Mouse (Mus musculus): ENCODE results near the gene 2010300C02Rik. TPM values are rescaled to one million over a fixed set of nuclear protein-coding genes. Genes with fewer than 3 reads are reported as not detected.
"Not testable (repeated sequence)": the region's sequence is repeated elsewhere in the genome, so short reads cannot be mapped to it uniquely, and the experiment has no call there.

The 2010300C02Rik gene
- polyA plus RNA-seq, 2 experiments: 3.7 to 4.1 TPM

- Histone ChIP-seq H3K9ac (ENCODE audit: low read depth, low read length, severe bottlenecking) (peak overlapping the region; percentile 61), H3K36me3 (ENCODE audit: control insufficient read depth, insufficient read depth, low read length) (no peaks in the 10 kb centered on the region), H3K4me3 (replicated peaks; ENCODE audit: low read length) (peak overlapping the region; percentile 61), H3K4me2 (replicated peaks; ENCODE audit: low read depth, low read length, severe bottlenecking) (peak overlapping the region; percentile 94), H3K27ac (replicated peaks; ENCODE audit: low read depth, low read length) (no peak overlapping the region), H3K27me3 (ENCODE audit: control insufficient read depth, insufficient read depth, low read length) (no peaks in the 10 kb centered on the region), H3K4me1 (ENCODE audit: control insufficient read depth, insufficient read depth, low read length) (no peaks in the 10 kb centered on the region; the same call in 1 of the 2 replicates), H3K9me3 (ENCODE audit: control insufficient read depth, low read length) (no peaks in the 10 kb centered on the region)
- 2% methylated on average over 44 of the region's 49 CpGs for WGBS
- no peak for TF ChIP-seq POLR2A (IDR thresholded peaks at IDR 0.05; ENCODE audit: borderline replicate concordance, extremely low read depth, insufficient read depth, insufficient read length)
- no peak for DNase-seq (ENCODE audit: low spot score)
- ATAC-seq (ENCODE audit: low FRiP score, low read depth): peak; percentile 42
Measured at GRCm38 (mm10) chr1:37719030-37719723, 708 bp downstream of the 2010300C02Rik start.

GRCm38 (mm10) chr1:37718516-37718915 lies 1.4 kb downstream of the 2010300C02Rik start:
- WGBS: 47% methylated on average over 7 of the region's 7 CpGs

GRCm38 (mm10) chr1:37717415-37718195 lies 2.3 kb downstream of the 2010300C02Rik start:
- Histone ChIP-seq H3K27me3 (ENCODE audit: control insufficient read depth, insufficient read depth, low read length) (no peaks in the 10 kb centered on the region), H3K27ac (replicated peaks; ENCODE audit: low read depth, low read length) (no peak overlapping the region), H3K4me2 (replicated peaks; ENCODE audit: low read depth, low read length, severe bottlenecking) (no peak overlapping the region), H3K9me3 (ENCODE audit: control insufficient read depth, low read length) (no peaks in the 10 kb centered on the region), H3K9ac (ENCODE audit: low read depth, low read length, severe bottlenecking) (no peak overlapping the region), H3K4me3 (replicated peaks; ENCODE audit: low read length) (no peak overlapping the region), H3K36me3 (ENCODE audit: control insufficient read depth, insufficient read depth, low read length) (no peaks in the 10 kb centered on the region), H3K4me1 (ENCODE audit: control insufficient read depth, insufficient read depth, low read length) (no peaks in the 10 kb centered on the region; the same call in 1 of the 2 replicates)
- TF ChIP-seq POLR2A (IDR thresholded peaks at IDR 0.05; ENCODE audit: borderline replicate concordance, extremely low read depth, insufficient read depth, insufficient read length): no peak
- WGBS: 69% methylated on average over 14 of the region's 14 CpGs
- DNase-seq (ENCODE audit: low spot score): no peak
- ATAC-seq (ENCODE audit: low FRiP score, low read depth): no peak

More at GRCm38 (mm10) chr1:37718516-37718915, 1.4 kb downstream of the 2010300C02Rik start:
- Histone ChIP-seq H3K36me3 (ENCODE audit: control insufficient read depth, insufficient read depth, low read length) (no peaks in the 10 kb centered on the region), H3K9me3 (ENCODE audit: control insufficient read depth, low read length) (no peaks in the 10 kb centered on the region), H3K4me2 (replicated peaks; ENCODE audit: low read depth, low read length, severe bottlenecking) (no peak overlapping the region), H3K4me3 (replicated peaks; ENCODE audit: low read length) (no peak overlapping the region), H3K27ac (replicated peaks; ENCODE audit: low read depth, low read length) (no peak overlapping the region), H3K27me3 (ENCODE audit: control insufficient read depth, insufficient read depth, low read length) (no peaks in the 10 kb centered on the region), H3K4me1 (ENCODE audit: control insufficient read depth, insufficient read depth, low read length) (no peaks in the 10 kb centered on the region; the same call in 1 of the 2 replicates), H3K9ac (ENCODE audit: low read depth, low read length, severe bottlenecking) (no peak overlapping the region)
- ATAC-seq (ENCODE audit: low FRiP score, low read depth) (no peak), DNase-seq (ENCODE audit: low spot score) (no peak)
- TF ChIP-seq POLR2A (IDR thresholded peaks at IDR 0.05; ENCODE audit: borderline replicate concordance, extremely low read depth, insufficient read depth, insufficient read length): no peak

GRCm38 (mm10) chr1:37712357-37712737 lies 7.5 kb downstream of the 2010300C02Rik start:
- not testable (repeated sequence) for H3K4me1 ChIP-seq (ENCODE audit: control insufficient read depth, insufficient read depth, low read length); H3K9ac ChIP-seq (ENCODE audit: low read depth, low read length, severe bottlenecking); H3K36me3 ChIP-seq (ENCODE audit: control insufficient read depth, insufficient read depth, low read length); H3K27ac ChIP-seq (replicated peaks; ENCODE audit: low read depth, low read length); H3K9me3 ChIP-seq (ENCODE audit: control insufficient read depth, low read length); H3K27me3 ChIP-seq (ENCODE audit: control insufficient read depth, insufficient read depth, low read length); DNase-seq (ENCODE audit: low spot score); H3K4me2 ChIP-seq (replicated peaks; ENCODE audit: low read depth, low read length, severe bottlenecking); ATAC-seq (ENCODE audit: low FRiP score, low read depth); H3K4me3 ChIP-seq (replicated peaks; ENCODE audit: low read length)
- 78% methylated on average over 4 of the region's 4 CpGs for WGBS

- 93% methylated on average over 10 of the region's 10 CpGs for WGBS
- Histone ChIP-seq H3K36me3 (ENCODE audit: control insufficient read depth, insufficient read depth, low read length) (no peaks in the 10 kb centered on the region), H3K4me1 (ENCODE audit: control insufficient read depth, insufficient read depth, low read length) (no peaks in the 10 kb centered on the region), H3K27me3 (ENCODE audit: control insufficient read depth, insufficient read depth, low read length) (no peaks in the 10 kb centered on the region), H3K4me3 (replicated peaks; ENCODE audit: low read length) (no peak overlapping the region), H3K9ac (ENCODE audit: low read depth, low read length, severe bottlenecking) (no peak overlapping the region), H3K27ac (replicated peaks; ENCODE audit: low read depth, low read length) (no peak overlapping the region), H3K9me3 (ENCODE audit: control insufficient read depth, low read length) (no peaks in the 10 kb centered on the region), H3K4me2 (replicated peaks; ENCODE audit: low read depth, low read length, severe bottlenecking) (no peak overlapping the region)
- no peak for ATAC-seq (ENCODE audit: low FRiP score, low read depth)
- no peak for DNase-seq (ENCODE audit: low spot score)
- TF ChIP-seq POLR2A (IDR thresholded peaks at IDR 0.05; ENCODE audit: borderline replicate concordance, extremely low read depth, insufficient read depth, insufficient read length): no peak
Measured at GRCm38 (mm10) chr1:37711596-37712356, 8.1 kb downstream of the 2010300C02Rik start.
